Mouse (Mus musculus) neural tube, embryonic 12.5 days (tissue): ENCODE data around the gene Slc7a9. TPM values are rescaled to one million over a fixed set of nuclear protein-coding genes. Genes with fewer than 3 reads are reported as not detected.

Source experiments
- ATAC-seq: fragments of 200-750 bp; cut with Nextera tagmentation; 2 replicates; pipeline ENCODE4 v1.8.0; 2017; ENCODE audit warnings: low read depth, mild to moderate bottlenecking, moderate TSS enrichment, moderate library complexity; ENCODE audit not compliant: low FRiP score
- H3K27ac ChIP-seq: fragments of 300-500 bp; sonication (generic); 2 replicates; pipeline ENCODE4 v1.5.1; 2016
- H3K27me3 ChIP-seq: fragments of 300-500 bp; sonication (generic); replicated peaks from 2 replicates; pipeline ENCODE4 v1.6.1; 2016; ENCODE audit warnings: mild to moderate bottlenecking
- H3K36me3 ChIP-seq: fragments of 300-500 bp; sonication (generic); 2 replicates; pipeline ENCODE4 v1.6.1; 2016; ENCODE audit warnings: mild to moderate bottlenecking
- H3K4me1 ChIP-seq: fragments of 300-500 bp; sonication (generic); 2 replicates; pipeline ENCODE4 v1.6.1; 2016
- H3K4me2 ChIP-seq: fragments of 300-500 bp; sonication (generic); replicated peaks from 2 replicates; pipeline ENCODE4 v1.6.1; 2016; ENCODE audit warnings: mild to moderate bottlenecking
- H3K4me3 ChIP-seq: fragments of 300-500 bp; sonication (generic); 2 replicates; pipeline ENCODE4 v1.5.1; 2016
- H3K9ac ChIP-seq: fragments of 300-500 bp; sonication (generic); 2 replicates; pipeline ENCODE4 v1.6.1; 2016; ENCODE audit warnings: mild to moderate bottlenecking
- H3K9me3 ChIP-seq: fragments of 300-500 bp; sonication (generic); 2 replicates; pipeline ENCODE4 v1.6.1; 2016; ENCODE audit warnings: mild to moderate bottlenecking
- WGBS: fragments of 180-500 bp; shearing (Covaris S2); methylation state at CpG from one replicate; pipeline ENCODE4 v1.1.7; 2016; 5-methylcytosine and 5-hydroxymethylcytosine counted together
- polyA plus RNA-seq: library from polyadenylated mRNA; unstranded; fragments of >200 nt; fragmentation: Nextera tagmentation; extraction: Ambion mirVana; gene quantifications from 2 replicates; pipeline ENCODE4 v1.2.1, GENCODE M21; 2016

Slc7a9 gene
- polyA plus RNA-seq, 1 experiment from 2014 or later, result not detected

DNA sequence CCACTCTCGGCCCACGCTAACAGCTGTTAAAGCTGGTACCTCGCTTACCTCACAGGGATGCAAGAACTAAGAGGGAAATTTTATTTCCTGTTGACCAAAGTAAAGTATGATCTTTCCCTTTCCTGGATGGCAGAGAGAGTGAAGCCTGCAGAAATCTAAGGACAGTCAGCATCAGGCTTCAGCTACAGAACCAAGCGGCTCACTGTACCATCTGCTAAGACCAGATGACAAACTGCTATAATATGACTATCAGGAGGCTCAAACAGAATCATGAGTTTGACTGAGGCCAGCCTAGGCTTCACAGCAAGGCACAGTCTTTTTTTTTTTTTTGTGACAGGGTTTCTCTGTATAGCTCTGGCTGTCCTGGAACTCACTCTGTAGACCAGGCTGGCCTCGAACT, 16.4 kb downstream of the Slc7a9 start:
- WGBS, result 93% methylated on average over 5 of the region's 5 CpGs
- H3K9me3 ChIP-seq, result no peaks in the 10 kb centered on the region
- H3K36me3 ChIP-seq, result no peaks in the 10 kb centered on the region
- no peak overlapping the region for H3K9ac ChIP-seq
- no peak overlapping the region for H3K4me2 ChIP-seq
- no peaks in the 10 kb centered on the region for H3K27me3 ChIP-seq
- H3K4me3 ChIP-seq, result no peak overlapping the region
- no peak overlapping the region for H3K27ac ChIP-seq
- no peaks in the 10 kb centered on the region for H3K4me1 ChIP-seq
- ATAC-seq, result no peak

DNA sequence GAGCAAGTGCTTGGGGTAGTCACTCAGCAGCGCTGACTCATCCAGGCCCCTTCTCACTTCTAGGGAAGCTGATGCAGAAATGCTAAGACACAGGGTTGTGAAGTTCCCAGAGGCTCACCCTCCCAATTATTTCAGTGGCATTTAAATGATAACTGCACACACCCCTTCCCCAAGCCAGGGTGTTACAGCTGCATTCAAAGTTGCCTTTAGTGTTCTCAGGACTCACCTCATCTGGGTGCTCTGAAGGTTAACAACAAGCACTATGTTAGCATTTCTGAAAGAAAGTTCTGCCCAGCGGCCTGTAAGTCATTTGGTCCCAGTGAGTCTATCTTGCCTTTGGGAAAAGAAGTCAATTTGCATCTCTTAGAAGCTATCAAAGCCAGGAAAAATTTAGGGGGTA, 19.3 kb downstream of the Slc7a9 start:
- Histone ChIP-seq H3K4me1 (no peaks in the 10 kb centered on the region), H3K9me3 (no peaks in the 10 kb centered on the region), H3K27me3 (no peaks in the 10 kb centered on the region), H3K36me3 (no peaks in the 10 kb centered on the region), H3K4me3 (no peak overlapping the region), H3K27ac (no peak overlapping the region), H3K9ac (no peak overlapping the region), H3K4me2 (no peak overlapping the region)
- WGBS, result 49% methylated on average over 2 of the region's 2 CpGs
- ATAC-seq, result no peak

DNA sequence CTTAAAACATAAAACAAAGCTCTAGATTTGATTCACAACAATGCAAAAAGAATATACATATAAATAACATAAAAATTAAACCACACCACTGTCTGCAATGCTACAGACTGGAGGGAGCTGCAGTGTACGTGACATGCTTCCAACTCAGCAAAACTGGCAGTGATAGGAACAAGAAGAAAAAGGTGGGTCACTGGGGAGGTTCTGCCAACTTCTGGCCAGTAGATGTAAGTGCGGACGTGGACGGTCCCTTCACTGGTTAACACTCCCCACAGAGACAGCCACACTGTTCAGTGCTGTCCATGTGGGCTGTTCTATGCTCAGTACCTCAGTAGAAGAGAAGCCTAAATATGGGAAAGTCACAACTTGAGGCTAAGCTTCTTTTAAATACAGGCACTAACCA, 22.2 kb downstream of the Slc7a9 start:
- 53% methylated on average over 4 of the region's 4 CpGs for WGBS
- no peak for ATAC-seq
- H3K9ac ChIP-seq, result no peak overlapping the region

DNA sequence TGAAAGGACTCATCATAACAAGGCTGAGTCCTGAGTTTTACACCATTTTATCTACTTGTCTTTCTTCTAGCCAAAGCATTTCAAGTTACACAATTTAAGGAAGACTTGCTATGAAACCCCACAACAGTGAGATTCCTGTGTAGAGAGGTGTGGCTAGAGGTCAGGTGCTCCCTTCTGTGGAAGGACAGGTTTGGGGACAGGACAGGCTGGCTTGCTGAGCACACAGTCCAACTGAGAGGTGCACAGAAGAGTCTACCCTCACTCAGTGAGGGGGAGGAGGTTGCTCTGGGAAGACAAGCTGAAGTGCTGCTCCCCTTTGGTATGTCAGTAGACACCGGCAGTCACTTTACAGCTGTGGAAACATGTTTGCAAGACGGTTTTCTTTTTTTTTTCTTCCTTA, 27.9 kb downstream of the Slc7a9 start:
- no peak for ATAC-seq
- Histone ChIP-seq H3K27me3 (no peaks in the 10 kb centered on the region), H3K4me2 (no peak overlapping the region), H3K4me3 (no peak overlapping the region), H3K4me1 (no peaks in the 10 kb centered on the region), H3K9me3 (no peaks in the 10 kb centered on the region), H3K27ac (no peak overlapping the region), H3K9ac (no peak overlapping the region), H3K36me3 (no peaks in the 10 kb centered on the region)
- WGBS, result 89% methylated on average over 2 of the region's 2 CpGs

More for the DNA sequence above, 22.2 kb downstream of the Slc7a9 start:
- no peak overlapping the region for H3K4me3 ChIP-seq
- no peaks in the 10 kb centered on the region for H3K4me1 ChIP-seq
- H3K27ac ChIP-seq, result no peak overlapping the region
- no peaks in the 10 kb centered on the region for H3K9me3 ChIP-seq
- H3K4me2 ChIP-seq, result no peak overlapping the region
- H3K36me3 ChIP-seq, result no peaks in the 10 kb centered on the region
- no peaks in the 10 kb centered on the region for H3K27me3 ChIP-seq

DNA sequence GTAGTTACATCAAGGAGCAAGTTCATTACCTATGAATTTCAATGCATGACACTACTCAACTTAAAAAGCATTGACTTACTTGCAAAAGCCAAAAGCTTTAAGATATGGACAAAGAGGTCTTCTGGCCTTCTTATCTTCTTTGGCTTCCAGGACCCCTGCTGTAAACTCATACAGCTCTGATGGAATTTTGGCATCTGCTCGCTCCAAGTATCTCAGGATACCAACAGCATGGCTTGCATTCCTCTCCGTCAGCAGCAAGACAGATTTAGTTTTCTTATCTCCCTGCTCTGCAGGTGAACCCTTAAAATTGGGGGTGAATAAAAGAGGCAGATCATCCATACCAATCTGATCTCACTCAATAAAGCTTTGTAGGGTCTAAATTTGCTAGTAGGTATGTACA, 36.5 kb downstream of the Slc7a9 start:
- Histone ChIP-seq H3K27me3 (no peaks in the 10 kb centered on the region), H3K9ac (no peak overlapping the region), H3K9me3 (no peaks in the 10 kb centered on the region), H3K4me2 (no peak overlapping the region), H3K27ac (no peak overlapping the region), H3K4me3 (no peak overlapping the region), H3K4me1 (no peaks in the 10 kb centered on the region), H3K36me3 (no peaks in the 10 kb centered on the region)
- ATAC-seq, result no peak
- WGBS, result 90% methylated on average over 2 of the region's 2 CpGs

DNA sequence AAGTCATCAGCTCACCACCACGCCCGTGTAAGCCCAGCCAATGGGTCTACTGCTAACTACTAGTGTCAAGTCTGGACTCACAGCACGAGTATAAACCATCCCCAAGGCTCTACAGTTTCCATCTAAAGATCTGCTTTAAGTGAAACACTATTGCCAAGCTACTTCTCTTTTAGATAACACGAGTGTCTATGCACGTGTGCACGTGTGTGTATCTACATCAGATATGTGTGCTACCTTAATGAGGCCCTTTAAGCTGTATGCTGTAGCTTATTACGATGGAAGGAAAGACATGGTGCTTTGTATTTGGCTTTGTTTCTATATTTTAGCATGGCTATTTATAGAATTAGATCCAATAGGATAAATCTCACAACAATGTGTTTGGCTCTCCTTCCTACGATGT, 38.0 kb downstream of the Slc7a9 start:
- 90% methylated on average over 8 of the region's 8 CpGs for WGBS
- H3K27me3 ChIP-seq, result no peaks in the 10 kb centered on the region
- no peaks in the 10 kb centered on the region for H3K9me3 ChIP-seq
- H3K4me1 ChIP-seq, result no peaks in the 10 kb centered on the region
- H3K4me2 ChIP-seq, result no peak overlapping the region
- no peak overlapping the region for H3K27ac ChIP-seq
- H3K4me3 ChIP-seq, result no peak overlapping the region
- no peak for ATAC-seq
- no peaks in the 10 kb centered on the region for H3K36me3 ChIP-seq
- no peak overlapping the region for H3K9ac ChIP-seq

DNA sequence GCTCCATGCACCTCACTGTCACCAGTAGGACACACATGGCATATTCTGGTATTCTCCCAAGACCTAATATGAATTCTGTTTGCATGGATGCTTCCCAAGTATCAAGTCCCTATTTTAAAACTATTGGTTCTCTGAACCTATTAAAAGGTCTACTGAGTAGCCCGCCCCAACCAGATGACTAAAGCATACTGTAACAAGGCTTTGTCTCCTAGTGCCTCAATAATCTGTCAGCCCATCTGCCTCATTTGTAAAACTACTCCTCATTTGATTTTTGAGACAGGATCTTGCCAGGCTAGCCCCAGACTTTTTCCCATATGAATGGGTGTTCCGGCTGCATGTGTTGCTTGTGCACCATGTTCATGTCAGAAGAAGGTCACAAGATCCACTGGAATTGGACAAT, 41.6 kb downstream of the Slc7a9 start:
- ATAC-seq, result no peak
- no peaks in the 10 kb centered on the region for H3K36me3 ChIP-seq
- no peak overlapping the region for H3K9ac ChIP-seq
- WGBS, result 93% methylated on average over 2 of the region's 2 CpGs
- no peak overlapping the region for H3K4me3 ChIP-seq
- no peaks in the 10 kb centered on the region for H3K4me1 ChIP-seq
- H3K27ac ChIP-seq, result no peak overlapping the region
- no peak overlapping the region for H3K4me2 ChIP-seq
- no peaks in the 10 kb centered on the region for H3K27me3 ChIP-seq
- no peaks in the 10 kb centered on the region for H3K9me3 ChIP-seq

DNA sequence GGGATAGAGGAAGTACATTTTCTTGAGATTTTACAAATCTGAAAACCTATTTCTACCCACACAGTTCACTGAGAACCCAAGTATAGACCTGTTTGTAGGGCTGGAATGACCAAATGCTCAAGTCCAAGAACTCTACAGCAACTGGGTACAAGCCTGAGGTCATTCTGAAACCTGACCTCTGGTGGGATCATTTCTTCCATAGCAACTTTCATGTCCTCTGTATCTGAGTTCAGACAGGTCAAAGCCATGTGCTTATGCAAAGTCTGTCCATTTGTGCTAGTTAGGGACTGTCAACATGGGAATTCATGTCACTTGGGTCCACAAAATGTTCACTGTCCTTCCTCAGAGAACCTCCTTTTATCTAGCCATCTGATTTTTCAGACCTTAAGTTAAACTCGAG, 42.4 kb downstream of the Slc7a9 start:
- H3K9me3 ChIP-seq, result no peaks in the 10 kb centered on the region
- no peak overlapping the region for H3K4me2 ChIP-seq
- H3K4me3 ChIP-seq, result no peak overlapping the region
- H3K4me1 ChIP-seq, result no peaks in the 10 kb centered on the region
- no peaks in the 10 kb centered on the region for H3K27me3 ChIP-seq
- no peaks in the 10 kb centered on the region for H3K36me3 ChIP-seq
- H3K27ac ChIP-seq, result no peak overlapping the region
- WGBS, result 75% methylated on average over 1 of the region's 1 CpGs
- no peak for ATAC-seq
- H3K9ac ChIP-seq, result no peak overlapping the region

DNA sequence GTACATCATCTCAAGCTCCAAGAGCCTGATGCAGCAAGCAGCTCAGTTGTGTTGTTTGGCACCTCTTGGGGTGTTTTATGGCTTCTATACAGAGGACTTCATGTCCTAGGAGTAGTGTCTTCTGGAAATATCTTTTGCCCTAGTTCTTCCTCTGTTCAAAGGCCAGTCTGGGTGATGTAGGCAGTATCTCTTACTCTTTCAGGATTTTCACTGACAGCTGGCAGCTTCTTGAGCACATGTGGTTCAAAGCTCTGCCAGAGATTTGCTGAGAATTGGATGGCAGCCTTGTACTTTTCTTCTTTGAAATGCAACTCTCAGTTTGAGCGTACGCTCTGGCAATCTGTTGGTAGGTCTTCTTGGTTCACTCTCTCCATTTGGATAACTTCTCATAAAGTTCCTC, 48.9 kb downstream of the Slc7a9 start:
- Histone ChIP-seq H3K4me1 (no peaks in the 10 kb centered on the region), H3K4me2 (no peak overlapping the region), H3K36me3 (no peaks in the 10 kb centered on the region), H3K4me3 (no peak overlapping the region), H3K27ac (no peak overlapping the region), H3K9me3 (no peaks in the 10 kb centered on the region), H3K9ac (no peak overlapping the region), H3K27me3 (no peaks in the 10 kb centered on the region)
- WGBS, result 99% methylated on average over 2 of the region's 2 CpGs
- ATAC-seq, result no peak

DNA sequence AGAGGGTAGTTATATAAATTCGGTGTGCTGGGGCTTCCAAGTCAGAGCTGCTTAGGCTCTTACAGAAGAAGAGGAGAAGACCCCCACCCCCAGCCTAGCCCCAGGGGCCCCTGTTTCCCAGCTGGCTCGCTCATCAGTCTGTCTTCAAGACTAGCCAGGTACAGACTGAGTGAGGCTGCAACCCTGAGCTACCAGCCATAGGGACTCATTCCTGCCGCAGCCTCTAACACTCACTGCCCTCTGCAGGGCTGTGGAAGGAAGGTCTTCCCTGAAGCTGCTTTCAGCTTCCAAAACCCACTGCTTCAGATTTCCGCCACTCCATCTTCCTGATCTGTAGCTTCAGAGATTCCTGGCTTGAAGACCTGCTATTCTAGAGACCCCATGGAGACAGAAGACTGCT, 53.4 kb downstream of the Slc7a9 start:
- 18% methylated on average over 4 of the region's 4 CpGs for WGBS
- no peaks in the 10 kb centered on the region for H3K4me1 ChIP-seq
- ATAC-seq, result no peak

More for the DNA sequence above, 53.4 kb downstream of the Slc7a9 start:
- Histone ChIP-seq H3K27me3 (no peaks in the 10 kb centered on the region), H3K27ac (no peak overlapping the region), H3K36me3 (no peaks in the 10 kb centered on the region), H3K4me3 (no peak overlapping the region), H3K4me2 (no peak overlapping the region), H3K9ac (no peak overlapping the region), H3K9me3 (no peaks in the 10 kb centered on the region)

Other genes with a start within 250 kb of the Slc7a9 start
- 23.2 and 24.6 TPM in 2 replicates for gene Lrp3, start 233.3 kb upstream of the Slc7a9 start, polyA plus RNA-seq
- gene Gpatch1, start 130.4 kb upstream of the Slc7a9 start, polyA plus RNA-seq, result 20.0 and 20.3 TPM in 2 replicates
- 3.7 TPM in 2 replicates for gene Rhpn2, start 114.6 kb upstream of the Slc7a9 start, polyA plus RNA-seq
- 21.0 and 24.2 TPM in 2 replicates for gene Faap24, start 52.0 kb upstream of the Slc7a9 start, polyA plus RNA-seq
- gene Cep89, start 51.8 kb upstream of the Slc7a9 start, polyA plus RNA-seq, result 39.9 and 40.8 TPM in 2 replicates
- 0.29 and 0.53 TPM in 2 replicates for gene Tdrd12, start 88.9 kb downstream of the Slc7a9 start, polyA plus RNA-seq
- gene Nudt19, start 107.5 kb downstream of the Slc7a9 start, polyA plus RNA-seq, result 46.4 and 49.0 TPM in 2 replicates
- gene Rgs9bp, start 136.8 kb downstream of the Slc7a9 start, polyA plus RNA-seq, result 0.09 and 0.18 TPM in 2 replicates
- gene Ankrd27, start 137.4 kb downstream of the Slc7a9 start, polyA plus RNA-seq, result 25.1 and 25.5 TPM in 2 replicates
- gene Pdcd5, start 198.7 kb downstream of the Slc7a9 start, polyA plus RNA-seq, result 267 and 276 TPM in 2 replicates